Comparison of ENCODE assay signal across 8 mouse cellular contexts in genomic region chr9:95525961-95526360, GRCm38 (mm10). TPM values are rescaled to one million over a fixed set of nuclear protein-coding genes. Genes with fewer than 3 reads are reported as not detected.
A peak's percentile ranks its signal among the peaks of the same experiment; 100 is the strongest.
DNase-seq lines count a peak whose midpoint lies in the region; ATAC-seq and TF ChIP-seq lines count a peak whose summit lies in the region.

No protein-coding gene starts in this region.

- TF ChIP-seq POLR2A in thymus, adult 2 months (IDR thresholded peaks at IDR 0.05; ENCODE audit: control insufficient read depth, extremely low read depth, insufficient read depth, low read length, poor library complexity) = no peak

- no peak overlapping the region for H3K9ac ChIP-seq in forebrain, embryonic 11.5 days (ENCODE audit: low read length)
- no peak overlapping the region for H3K9ac ChIP-seq in heart, embryonic 15.5 days
- H3K9ac ChIP-seq in limb, embryonic 13.5 days = no peak overlapping the region

- H3K4me1 ChIP-seq in forebrain, embryonic 10.5 days = no peaks in the 10 kb centered on the region
- H3K4me1 ChIP-seq in forebrain, embryonic 11.5 days (replicated peaks; ENCODE audit: control insufficient read depth, insufficient read depth, low read length) = no peaks in the 10 kb centered on the region
- H3K4me1 ChIP-seq in thymus, adult 2 months (replicated peaks; ENCODE audit: control insufficient read depth, insufficient read depth, low read length) = peaks cover 2% of the 10 kb centered on the region; the same call in 1 of the 2 replicates
- no peaks in the 10 kb centered on the region for H3K4me1 ChIP-seq in heart, embryonic 15.5 days (replicated peaks)
- no peaks in the 10 kb centered on the region for H3K4me1 ChIP-seq in limb, embryonic 13.5 days

- no peak for ATAC-seq in forebrain, embryonic 11.5 days (replicated peaks; ENCODE audit: low FRiP score)
- ATAC-seq in heart, embryonic 15.5 days (replicated peaks; ENCODE audit: insufficient number of reproducible peaks, insufficient read depth, low FRiP score, low read depth) = peak; percentile 66; the same call in 1 of the 2 replicates
- ATAC-seq in limb, embryonic 13.5 days (ENCODE audit: low FRiP score, low read depth) = peak; percentile 78

- 51% methylated on average over 2 of the region's 2 CpGs for WGBS in forebrain, embryonic 10.5 days
- WGBS in forebrain, embryonic 11.5 days = 19% methylated on average over 2 of the region's 2 CpGs
- 6% methylated on average over 2 of the region's 2 CpGs for WGBS in thymus, adult 2 months
- 8% methylated on average over 2 of the region's 2 CpGs for WGBS in heart, embryonic 15.5 days
- WGBS in limb, embryonic 13.5 days = 9% methylated on average over 2 of the region's 2 CpGs

- H3K36me3 ChIP-seq in forebrain, embryonic 10.5 days (replicated peaks) = no peaks in the 10 kb centered on the region
- H3K36me3 ChIP-seq in forebrain, embryonic 11.5 days (ENCODE audit: control insufficient read depth, insufficient read depth, low read length) = no peaks in the 10 kb centered on the region
- no peaks in the 10 kb centered on the region for H3K36me3 ChIP-seq in thymus, adult 2 months (ENCODE audit: control insufficient read depth, insufficient read depth, low read length)
- no peaks in the 10 kb centered on the region for H3K36me3 ChIP-seq in heart, embryonic 15.5 days
- no peaks in the 10 kb centered on the region for H3K36me3 ChIP-seq in limb, embryonic 13.5 days

- H3K27me3 ChIP-seq in forebrain, embryonic 10.5 days (ENCODE audit: poor library complexity, severe bottlenecking) = no peaks in the 10 kb centered on the region
- no peaks in the 10 kb centered on the region for H3K27me3 ChIP-seq in forebrain, embryonic 11.5 days (ENCODE audit: control insufficient read depth, insufficient read depth, low read length)
- H3K27me3 ChIP-seq in thymus, adult 2 months (ENCODE audit: control insufficient read depth, insufficient read depth, low read length) = no peaks in the 10 kb centered on the region
- no peaks in the 10 kb centered on the region for H3K27me3 ChIP-seq in heart, embryonic 15.5 days
- H3K27me3 ChIP-seq in limb, embryonic 13.5 days = no peaks in the 10 kb centered on the region; the same call in 1 of the 2 replicates

- H3K4me3 ChIP-seq in forebrain, embryonic 10.5 days = no peak overlapping the region
- no peak overlapping the region for H3K4me3 ChIP-seq in forebrain, embryonic 11.5 days (ENCODE audit: low read depth, low read length)
- H3K4me3 ChIP-seq in thymus, adult 2 months (ENCODE audit: control insufficient read depth, insufficient read depth, low read length) = no peak overlapping the region
- H3K4me3 ChIP-seq in heart, embryonic 15.5 days = no peak overlapping the region
- no peak overlapping the region for H3K4me3 ChIP-seq in limb, embryonic 13.5 days

- H3K27ac ChIP-seq in forebrain, embryonic 10.5 days = no peak overlapping the region
- H3K27ac ChIP-seq in forebrain, embryonic 11.5 days (ENCODE audit: low read depth, low read length) = no peak overlapping the region
- H3K27ac ChIP-seq in thymus, adult 2 months (ENCODE audit: control insufficient read depth, insufficient read depth, low read length) = no peak overlapping the region
- H3K27ac ChIP-seq in heart, embryonic 15.5 days = no peak overlapping the region
- no peak overlapping the region for H3K27ac ChIP-seq in limb, embryonic 13.5 days

- peak; percentile 24 for DNase-seq in forebrain, embryonic 10.5 days (ENCODE audit: extremely low spot score, low spot score)
- DNase-seq in forebrain, embryonic 11.5 days (ENCODE audit: low spot score) = no peak
- peak; percentile 9 for DNase-seq in thymus, adult 2 months
- DNase-seq in thymus, postnatal 36 days = no peak
- DNase-seq in retina, postnatal 1 day = peak; percentile 65
- DNase-seq in Muller cell, postnatal 12 days (ENCODE audit: inconsistent ontology term) = no peak

- TF ChIP-seq CTCF in thymus, adult 2 months (IDR thresholded peaks at IDR 0.05; ENCODE audit: borderline replicate concordance, control insufficient read depth, extremely low read depth, insufficient read depth, low read length, poor library complexity) = no peak

- H3K4me2 ChIP-seq in forebrain, embryonic 11.5 days (ENCODE audit: low read depth, low read length, severe bottlenecking) = no peak overlapping the region
- no peak overlapping the region for H3K4me2 ChIP-seq in heart, embryonic 15.5 days
- H3K4me2 ChIP-seq in limb, embryonic 13.5 days (replicated peaks) = no peak overlapping the region

- H3K9me3 ChIP-seq in forebrain, embryonic 10.5 days = no peaks in the 10 kb centered on the region
- H3K9me3 ChIP-seq in forebrain, embryonic 11.5 days (ENCODE audit: control insufficient read depth, low read length) = no peaks in the 10 kb centered on the region
- H3K9me3 ChIP-seq in heart, embryonic 15.5 days (replicated peaks) = no peaks in the 10 kb centered on the region
- no peaks in the 10 kb centered on the region for H3K9me3 ChIP-seq in limb, embryonic 13.5 days

RNA-seq across cellular contexts. Expression of gene U2surp, which starts 14.2 kb away (rescaled TPM):
- 142 and 152 TPM in 2 replicates for polyA plus RNA-seq in forebrain, embryonic 10.5 days (2016; fragmentation: Nextera tagmentation; extraction: Ambion mirVana)
- 130 and 159 TPM in 2 replicates for polyA plus RNA-seq in forebrain, embryonic 11.5 days (2014; fragmentation: Nextera tagmentation; extraction: Ambion mirVana)
- polyA plus RNA-seq in thymus, adult 2 months (2012; rRNA removed) = 5.8 and 6.6 TPM in 2 replicates
- 67.8 and 92.3 TPM in 2 replicates for polyA plus RNA-seq in heart, embryonic 15.5 days (2015; fragmentation: Nextera tagmentation; extraction: Ambion mirVana)
- polyA plus RNA-seq in limb, embryonic 13.5 days (2015; fragmentation: Nextera tagmentation; extraction: Ambion mirVana) = 158 and 161 TPM in 2 replicates

RNA-seq across cellular contexts. Expression of gene Paqr9, which starts 33.5 kb away (rescaled TPM):
- 0.07 and 0.12 TPM in 2 replicates for polyA plus RNA-seq in forebrain, embryonic 10.5 days (2016; fragmentation: Nextera tagmentation; extraction: Ambion mirVana)
- polyA plus RNA-seq in forebrain, embryonic 11.5 days (2014; fragmentation: Nextera tagmentation; extraction: Ambion mirVana) = 0.27 and 0.41 TPM in 2 replicates
- polyA plus RNA-seq in thymus, adult 2 months (2012; rRNA removed) = 4.9 and 5.9 TPM in 2 replicates
- polyA plus RNA-seq in heart, embryonic 15.5 days (2015; fragmentation: Nextera tagmentation; extraction: Ambion mirVana) = 0.52 and 0.70 TPM in 2 replicates
- 0.10 and 0.24 TPM in 2 replicates for polyA plus RNA-seq in limb, embryonic 13.5 days (2015; fragmentation: Nextera tagmentation; extraction: Ambion mirVana)

Comparison
In these comparisons a context has a peak if more than half of its experiments do, and no peak if none do; other contexts are left out.
1. DNase-seq: peak in forebrain, embryonic 10.5 days (single experiment), thymus, adult 2 months (single experiment) and retina, postnatal 1 day (single experiment); none in forebrain, embryonic 11.5 days (single experiment), thymus, postnatal 36 days (0 of 2) and Muller cell, postnatal 12 days (single experiment).